Mouse (Mus musculus) intestine, postnatal 0 days (tissue): ENCODE measurements at regions not wholly inside any gene's neighbourhood (a gene's known extent, or its start where the extent isn't known, plus 50 kb on each side); places are given as distances from the start of the nearest gene placed in this dataset.
A peak's percentile ranks its signal among the peaks of the same experiment; 100 is the strongest.

Experiments used
- ATAC-seq: fragments of 200-750 bp; cut with Nextera tagmentation; 2 replicates; pipeline ENCODE4 v1.8.0; 2017; ENCODE audit warnings: mild to moderate bottlenecking, moderate TSS enrichment, moderate library complexity
- H3K27ac ChIP-seq: fragments of 300-500 bp; sonication (generic); 2 replicates; pipeline ENCODE4 v1.5.1; 2014; ENCODE audit warnings: mild to moderate bottlenecking, low read depth, low read length, moderate library complexity
- H3K27me3 ChIP-seq: fragments of 300-500 bp; sonication (generic); replicated peaks from 2 replicates; pipeline ENCODE4 v1.6.1; 2014; ENCODE audit warnings: low read length, mixed read lengths; ENCODE audit not compliant: control insufficient read depth, insufficient read depth
- H3K36me3 ChIP-seq: fragments of 300-500 bp; sonication (generic); 2 replicates; pipeline ENCODE4 v1.6.1; 2014; ENCODE audit warnings: mild to moderate bottlenecking, moderate library complexity; ENCODE audit not compliant: control insufficient read depth, insufficient read depth
- H3K4me1 ChIP-seq: fragments of 300-500 bp; sonication (generic); replicated peaks from 2 replicates; pipeline ENCODE4 v1.6.1; 2014; ENCODE audit warnings: antibody characterized with exemption, low read length, mixed read lengths; ENCODE audit not compliant: control insufficient read depth, insufficient read depth
- H3K4me2 ChIP-seq: fragments of 300-500 bp; sonication (generic); replicated peaks from 2 replicates; pipeline ENCODE4 v1.6.1; 2014; ENCODE audit warnings: low read depth, mild to moderate bottlenecking, moderate library complexity
- H3K4me3 ChIP-seq: fragments of 300-500 bp; sonication (generic); 2 replicates; pipeline ENCODE4 v1.5.1; 2014; ENCODE audit warnings: low read depth, low read length
- H3K9ac ChIP-seq: fragments of 300-500 bp; sonication (generic); 2 replicates; pipeline ENCODE4 v1.6.1; 2014; ENCODE audit warnings: mild to moderate bottlenecking, low read depth, low read length
- H3K9me3 ChIP-seq: fragments of 300-500 bp; sonication (generic); 2 replicates; pipeline ENCODE4 v1.6.1; 2016; ENCODE audit warnings: mixed run types; ENCODE audit not compliant: control insufficient read depth
- CTCF ChIP-seq: sonication (generic); IDR thresholded peaks from 2 replicates; pipeline ENCODE4 v1.5.1; 2016; ENCODE audit warnings: low read depth, mild to moderate bottlenecking, control low read depth, antibody characterized with exemption, moderate library complexity
- WGBS: fragments of 180-500 bp; shearing (Covaris S2); extraction: QIAGEN DNeasy Blood & Tissue Kit; methylation state at CpG from one replicate; pipeline ENCODE4 v1.1.7; 2014; 5-methylcytosine and 5-hydroxymethylcytosine counted together

DNA sequence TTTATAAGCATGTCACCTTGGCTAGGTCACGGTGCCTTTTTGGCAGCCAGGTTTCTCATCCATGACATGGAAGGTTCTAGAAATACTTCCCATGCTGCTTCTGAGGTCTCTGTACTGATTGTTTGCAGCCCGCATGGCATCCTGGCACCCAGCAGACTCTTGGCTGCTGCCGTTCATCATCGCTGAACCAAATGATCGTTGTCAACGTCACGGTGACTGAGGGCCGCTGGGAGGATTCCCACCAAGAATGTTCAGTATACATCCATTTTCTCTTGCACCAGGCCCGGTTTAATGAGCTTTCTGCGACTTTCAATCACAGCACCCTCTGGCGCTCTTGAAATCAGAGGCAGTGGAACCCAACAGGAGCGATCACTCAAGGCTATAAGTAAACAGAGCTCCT is 448.1 kb downstream of the Cdh26 start:
- Histone ChIP-seq H3K27ac (no peak overlapping the region), H3K36me3 (no peaks in the 10 kb centered on the region), H3K9me3 (no peaks in the 10 kb centered on the region), H3K4me1 (no peaks in the 10 kb centered on the region), H3K4me2 (no peak overlapping the region), H3K9ac (no peak overlapping the region), H3K4me3 (no peak overlapping the region), H3K27me3 (no peaks in the 10 kb centered on the region)
- ATAC-seq, result no peak
- TF ChIP-seq CTCF, result no peak
- 90% methylated on average over 12 of the region's 12 CpGs for WGBS

GRCm38 (mm10) chr2:178885686-178886085 is 455.4 kb downstream of the Cdh26 start:
- H3K9me3 ChIP-seq, result no peaks in the 10 kb centered on the region
- H3K4me1 ChIP-seq, result no peaks in the 10 kb centered on the region
- peak; percentile 69 for TF ChIP-seq CTCF
- H3K4me2 ChIP-seq, result no peak overlapping the region
- H3K36me3 ChIP-seq, result no peaks in the 10 kb centered on the region
- no peak overlapping the region for H3K4me3 ChIP-seq
- H3K9ac ChIP-seq, result no peak overlapping the region
- no peaks in the 10 kb centered on the region for H3K27me3 ChIP-seq
- 55% methylated on average over 5 of the region's 5 CpGs for WGBS
- H3K27ac ChIP-seq, result no peak overlapping the region
- ATAC-seq, result no peak

GRCm38 (mm10) chr2:178888704-178889103 is 458.4 kb downstream of the Cdh26 start:
- no peak for TF ChIP-seq CTCF
- H3K9ac ChIP-seq, result no peak overlapping the region
- 39% methylated on average over 6 of the region's 6 CpGs for WGBS
- no peaks in the 10 kb centered on the region for H3K4me1 ChIP-seq
- no peaks in the 10 kb centered on the region for H3K27me3 ChIP-seq
- H3K9me3 ChIP-seq, result no peaks in the 10 kb centered on the region
- H3K4me2 ChIP-seq, result no peak overlapping the region
- ATAC-seq, result no peak
- no peak overlapping the region for H3K4me3 ChIP-seq
- H3K36me3 ChIP-seq, result no peaks in the 10 kb centered on the region
- no peak overlapping the region for H3K27ac ChIP-seq

DNA sequence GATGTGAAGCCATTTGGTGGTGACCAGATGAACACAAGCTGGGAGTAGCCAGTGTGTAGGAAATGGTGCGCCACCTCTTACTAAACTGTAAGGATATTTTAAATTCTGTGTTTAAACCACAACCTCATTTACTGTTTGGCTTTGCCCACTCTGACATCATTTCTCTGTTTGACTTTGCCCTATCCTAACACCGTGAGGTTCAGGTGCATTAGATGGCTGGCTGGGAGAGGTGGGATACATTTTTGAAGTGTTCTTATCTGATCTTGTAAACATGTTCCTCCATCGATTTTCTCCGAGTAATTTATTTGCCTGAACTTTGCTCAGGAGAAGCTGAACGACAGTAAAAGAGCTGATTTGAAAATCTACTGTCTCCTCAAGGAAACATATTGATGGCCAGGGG is 472.1 kb downstream of the Cdh26 start:
- no peak overlapping the region for H3K9ac ChIP-seq
- no peak for TF ChIP-seq CTCF
- no peak overlapping the region for H3K4me2 ChIP-seq
- no peaks in the 10 kb centered on the region for H3K4me1 ChIP-seq
- H3K36me3 ChIP-seq, result no peaks in the 10 kb centered on the region
- H3K9me3 ChIP-seq, result no peaks in the 10 kb centered on the region
- 29% methylated on average over 5 of the region's 5 CpGs for WGBS
- no peaks in the 10 kb centered on the region for H3K27me3 ChIP-seq
- H3K4me3 ChIP-seq, result no peak overlapping the region
- no peak overlapping the region for H3K27ac ChIP-seq
- no peak for ATAC-seq

DNA sequence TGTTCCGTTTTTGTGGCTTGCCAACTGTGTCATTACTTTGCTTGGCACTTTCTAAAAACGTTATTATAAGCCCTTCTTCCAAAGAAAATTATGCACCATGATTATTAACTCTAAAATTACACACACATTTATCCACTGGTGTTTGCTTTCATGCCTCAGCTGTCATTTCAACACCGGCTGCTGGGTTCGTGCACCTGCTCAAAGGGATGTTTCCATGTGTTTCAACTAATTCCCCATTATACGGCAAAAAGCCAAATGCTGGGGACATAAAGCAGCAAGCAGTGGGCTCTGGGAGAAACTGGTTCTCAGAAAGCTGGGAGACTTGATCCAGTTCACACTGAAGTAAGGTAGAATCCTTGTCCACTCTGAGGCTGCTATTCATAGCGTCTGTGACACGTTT is 479.0 kb downstream of the Cdh26 start:
- H3K27me3 ChIP-seq, result no peaks in the 10 kb centered on the region
- no peak overlapping the region for H3K27ac ChIP-seq
- no peak for ATAC-seq
- H3K4me1 ChIP-seq, result no peaks in the 10 kb centered on the region
- 83% methylated on average over 7 of the region's 7 CpGs for WGBS
- H3K4me2 ChIP-seq, result no peak overlapping the region
- H3K36me3 ChIP-seq, result no peaks in the 10 kb centered on the region
- H3K9me3 ChIP-seq, result no peaks in the 10 kb centered on the region
- no peak overlapping the region for H3K9ac ChIP-seq
- TF ChIP-seq CTCF, result no peak
- H3K4me3 ChIP-seq, result no peak overlapping the region

DNA sequence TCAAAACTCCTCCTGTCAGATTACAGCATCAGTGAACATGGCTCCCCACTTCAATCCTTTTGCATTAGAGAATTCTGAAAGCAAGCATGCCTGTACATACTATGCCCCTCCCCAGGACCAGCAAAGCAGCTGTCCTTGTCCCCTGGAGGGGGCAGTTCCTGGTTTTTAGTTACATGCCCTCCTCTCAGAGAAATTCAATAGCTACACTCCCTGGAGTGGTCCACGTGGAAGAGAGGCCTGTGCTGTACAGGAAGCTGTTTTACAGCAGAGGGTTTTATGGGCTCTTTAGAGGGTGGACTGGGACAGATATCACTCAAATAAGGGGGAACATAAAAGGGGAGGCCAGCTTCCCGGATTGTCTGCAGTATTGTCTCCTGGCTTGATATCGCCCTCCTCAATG is 481.3 kb downstream of the Cdh26 start:
- no peak for ATAC-seq
- no peaks in the 10 kb centered on the region for H3K4me1 ChIP-seq
- H3K9ac ChIP-seq, result no peak overlapping the region
- TF ChIP-seq CTCF, result no peak
- H3K9me3 ChIP-seq, result no peaks in the 10 kb centered on the region
- no peak overlapping the region for H3K4me3 ChIP-seq
- H3K27me3 ChIP-seq, result no peaks in the 10 kb centered on the region
- H3K27ac ChIP-seq, result no peak overlapping the region
- H3K36me3 ChIP-seq, result no peaks in the 10 kb centered on the region
- no peak overlapping the region for H3K4me2 ChIP-seq
- 43% methylated on average over 3 of the region's 3 CpGs for WGBS

DNA sequence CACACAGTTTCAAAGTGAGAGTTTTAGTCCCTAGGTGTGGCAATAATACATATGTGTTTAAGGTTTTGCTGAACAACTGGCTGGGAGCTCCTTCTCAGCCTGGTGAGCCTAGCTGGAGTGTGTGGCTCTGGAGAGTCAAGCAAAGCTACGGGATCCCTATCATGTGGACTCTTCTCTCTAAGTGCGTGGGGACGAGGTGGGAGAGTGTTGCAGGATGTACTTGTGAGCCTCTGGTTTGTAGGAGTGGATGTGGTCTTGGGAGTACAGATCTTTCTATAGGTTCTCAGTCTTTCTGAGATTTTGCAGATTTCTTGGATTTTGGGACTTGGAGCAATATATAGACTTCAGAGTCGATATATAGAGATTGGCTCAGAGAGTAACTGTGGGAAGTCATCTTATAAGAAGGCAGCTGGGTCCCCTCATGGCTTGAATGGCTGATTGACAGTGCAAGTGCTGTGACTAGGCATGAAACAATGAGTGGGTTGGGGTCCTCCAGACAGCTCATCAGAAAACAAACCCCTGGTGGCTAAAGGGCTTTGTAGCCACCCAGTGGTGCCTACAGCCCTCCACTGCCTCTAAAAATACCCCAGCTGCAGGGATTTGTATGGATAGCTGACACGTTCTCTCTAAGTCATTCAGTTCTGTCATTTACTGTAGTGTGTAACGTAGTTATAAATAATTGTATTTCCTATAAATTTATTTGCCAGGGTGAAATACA is 486.1 kb downstream of the Cdh26 start:
- Histone ChIP-seq H3K27me3 (no peaks in the 10 kb centered on the region), H3K9ac (no peak overlapping the region), H3K27ac (no peak overlapping the region), H3K4me3 (no peak overlapping the region), H3K4me2 (no peak overlapping the region), H3K36me3 (no peaks in the 10 kb centered on the region), H3K4me1 (no peaks in the 10 kb centered on the region), H3K9me3 (no peaks in the 10 kb centered on the region)
- WGBS, result 80% methylated on average over 6 of the region's 6 CpGs
- no peak for TF ChIP-seq CTCF
- no peak for ATAC-seq
